Mouse (Mus musculus): ENCODE results near the gene Tshz2.

Tshz2 gene

GRCm38 (mm10) chr2:170116704-170117281, 484.0 kb downstream of the Tshz2 start:
- peak; percentile 56 to 72 for DNase-seq

- no peak for DNase-seq
These were observed 487.6 kb downstream of the Tshz2 start for GRCm38 (mm10) chr2:170120139-170121027.

Data from cerebellum, postnatal 25 days (tissue).